Mouse (Mus musculus): ENCODE results near the gene Slc2a13.

Slc2a13 gene

GRCm38 (mm10) chr15:91372464-91373202, 200.4 kb downstream of the Slc2a13 start:
- no peak for DNase-seq

GRCm38 (mm10) chr15:91371859-91372394, 201.1 kb downstream of the Slc2a13 start:
- DNase-seq = no peak

- DNase-seq = no peak
These were observed 203.2 kb downstream of the Slc2a13 start for GRCm38 (mm10) chr15:91369736-91370449.

GRCm38 (mm10) chr15:91360495-91360894, 212.6 kb downstream of the Slc2a13 start:
- no peak for DNase-seq

GRCm38 (mm10) chr15:91351006-91351405, 222.1 kb downstream of the Slc2a13 start:
- no peak for DNase-seq

GRCm38 (mm10) chr15:91338350-91338749, 234.7 kb downstream of the Slc2a13 start:
- no peak for DNase-seq

- no peak for DNase-seq
These were observed 238.6 kb downstream of the Slc2a13 start for GRCm38 (mm10) chr15:91334416-91334900.

- DNase-seq = no peak
These were observed 245.3 kb downstream of the Slc2a13 start for GRCm38 (mm10) chr15:91327748-91328147.

GRCm38 (mm10) chr15:91327023-91327422, 246.0 kb downstream of the Slc2a13 start:
- DNase-seq = no peak

- DNase-seq = no peak
These were observed 253.7 kb downstream of the Slc2a13 start for GRCm38 (mm10) chr15:91319376-91319775.

GRCm38 (mm10) chr15:91316964-91317363, 256.1 kb downstream of the Slc2a13 start:
- DNase-seq = peak; percentile 44

- no peak for DNase-seq
These were observed 258.4 kb downstream of the Slc2a13 start for GRCm38 (mm10) chr15:91314402-91315318.

- peak; percentile 72 for DNase-seq
These were observed 268.7 kb downstream of the Slc2a13 start for GRCm38 (mm10) chr15:91304296-91304852.

GRCm38 (mm10) chr15:91301366-91301765, 271.7 kb downstream of the Slc2a13 start:
- peak; percentile 93 for DNase-seq

GRCm38 (mm10) chr15:91299319-91299835, 273.7 kb downstream of the Slc2a13 start:
- DNase-seq = peak; percentile 68

- peak; percentile 41 for DNase-seq
These were observed 289.6 kb downstream of the Slc2a13 start for GRCm38 (mm10) chr15:91283418-91283817.

GRCm38 (mm10) chr15:91282822-91283221, 290.2 kb downstream of the Slc2a13 start:
- peak; percentile 83 for DNase-seq

GRCm38 (mm10) chr15:91281521-91281920, 291.5 kb downstream of the Slc2a13 start:
- DNase-seq = peak; percentile 16

- no peak for DNase-seq
These were observed 293.5 kb downstream of the Slc2a13 start for GRCm38 (mm10) chr15:91279571-91279970.

- no peak for DNase-seq
These were observed 297.1 kb downstream of the Slc2a13 start for GRCm38 (mm10) chr15:91275961-91276360.

- no peak for DNase-seq
These were observed 304.5 kb downstream of the Slc2a13 start for GRCm38 (mm10) chr15:91268532-91268931.

- DNase-seq = no peak
These were observed 309.1 kb downstream of the Slc2a13 start for GRCm38 (mm10) chr15:91263926-91264325.
